Mouse (Mus musculus) ES-E14 (cell line): ENCODE results near the gene Adcy9. TPM values are rescaled to one million over a fixed set of nuclear protein-coding genes. Genes with fewer than 3 reads are reported as not detected.
A peak's percentile ranks its signal among the peaks of the same experiment; 100 is the strongest.
"Not testable (repeated sequence)": the region's sequence is repeated elsewhere in the genome, so short reads cannot be mapped to it uniquely, and the experiment has no call there.

ENCODE experiments used
- DNase-seq: peaks from one replicate; pipeline ENCODE4 v3.0.0-alpha.2; 2013; ENCODE audit warnings: low read depth, low spot score
- H3K27ac ChIP-seq: 2 replicates; pipeline ENCODE4 v1.5.1; 2012; ENCODE audit warnings: low read depth, mild to moderate bottlenecking, low read length, moderate library complexity, mixed read lengths; ENCODE audit not compliant: poor library complexity, insufficient read depth, severe bottlenecking
- H3K36me3 ChIP-seq: 2 replicates; pipeline ENCODE4 v1.6.1; 2012; ENCODE audit warnings: mild to moderate bottlenecking, low read length, moderate library complexity, mixed read lengths; ENCODE audit not compliant: control insufficient read depth, poor library complexity, insufficient read depth, severe bottlenecking
- H3K4me1 ChIP-seq, 2 experiments: fragments of 150-350 bp in 1 of 2; sonication (generic) in 1 of 2; 2 replicates each; pipeline ENCODE4 v1.6.1; 2012; ENCODE audit warnings: low read length in 2 of 2, mild to moderate bottlenecking in 1 of 2, mixed read lengths in 1 of 2; ENCODE audit not compliant: control insufficient read depth in 2 of 2, insufficient read depth in 2 of 2, poor library complexity in 1 of 2
- H3K4me3 ChIP-seq, 2 experiments: fragments of 150-350 bp in 1 of 2; sonication (generic) in 1 of 2; 2 replicates each; pipeline ENCODE4 v1.5.1; 2012; ENCODE audit warnings: low read length in 2 of 2, low read depth in 1 of 2, mild to moderate bottlenecking in 1 of 2, mixed read lengths in 1 of 2; ENCODE audit not compliant: insufficient read depth in 1 of 2, poor library complexity in 1 of 2, severe bottlenecking in 1 of 2
- H3K9ac ChIP-seq: 2 replicates; pipeline ENCODE4 v1.6.1; 2012; ENCODE audit warnings: low read depth, mild to moderate bottlenecking, low read length, mixed read lengths; ENCODE audit not compliant: poor library complexity, insufficient read depth, severe bottlenecking
- H3K9me3 ChIP-seq: fragments of 150-350 bp; sonication (generic); 2 replicates; pipeline ENCODE4 v1.6.1; 2012; ENCODE audit warnings: low read depth, mild to moderate bottlenecking, low read length; ENCODE audit not compliant: control insufficient read depth, insufficient read depth
- CHD2 ChIP-seq: IDR thresholded peaks from 2 replicates; pipeline ENCODE4 v1.6.1; 2014; ENCODE audit warnings: mild to moderate bottlenecking, low read depth, low read length, inconsistent platforms
- HCFC1 ChIP-seq: IDR thresholded peaks from 2 replicates; pipeline ENCODE4 v1.6.1; 2012; ENCODE audit warnings: low read length, inconsistent platforms, borderline replicate concordance; ENCODE audit not compliant: insufficient read depth
- MAFK ChIP-seq: IDR thresholded peaks from 2 replicates; pipeline ENCODE4 v1.6.1; 2014; ENCODE audit warnings: mild to moderate bottlenecking, low read depth, low read length, inconsistent platforms; ENCODE audit not compliant: insufficient read depth
- ZC3H11A ChIP-seq: IDR thresholded peaks from 2 replicates; pipeline ENCODE4 v1.6.1; 2012; ENCODE audit warnings: low read depth, mild to moderate bottlenecking, inconsistent platforms, low read length, borderline replicate concordance
- ZNF384 ChIP-seq: IDR thresholded peaks from 2 replicates; pipeline ENCODE4 v1.6.1; 2012; ENCODE audit warnings: low read depth, low read length, inconsistent platforms
- in situ Hi-C, 2 experiments: fragments of 600-800 bp; cut with MboI; formaldehyde crosslinking; loops; one replicate each; pipeline ENCODE4 v1.15.1; 2025; ENCODE audit warnings: low sequenced_read_pairs in 2 of 2, inconsistent platforms in 1 of 2; ENCODE audit not compliant: unreplicated experiment in 2 of 2
- total RNA-seq: library from RNA; depleted of rRNA; stranded (reverse); fragments of 300-350 nt; gene quantifications from 2 replicates; pipeline ENCODE4 v1.2.3, GENCODE M21; 2012

The Adcy9 gene
- total RNA-seq, 1 experiment: 5.2 TPM

GRCm38 (mm10) chr16:4267453-4267852, 152.8 kb downstream of the Adcy9 start:
- Histone ChIP-seq H3K9me3 (no peaks in the 10 kb centered on the region), H3K4me1 (peaks cover 4 to 6% of the 10 kb centered on the region in 2 experiments; a peak in 3 of 4 replicates), H3K36me3 (no peaks in the 10 kb centered on the region), H3K9ac (peak overlapping the region; percentile 21; the same call in 1 of the 2 replicates), H3K27ac (no peak overlapping the region), H3K4me3 (peak overlapping the region in 1 of 2 experiments; percentile 78; a peak in 1 of 4 replicates)
- DNase-seq: no peak
- in situ Hi-C loops: no loop called here
- TF ChIP-seq ZNF384 (no peak), HCFC1 (no peak), MAFK (no peak), CHD2 (no peak), ZC3H11A (no peak)

DNA sequence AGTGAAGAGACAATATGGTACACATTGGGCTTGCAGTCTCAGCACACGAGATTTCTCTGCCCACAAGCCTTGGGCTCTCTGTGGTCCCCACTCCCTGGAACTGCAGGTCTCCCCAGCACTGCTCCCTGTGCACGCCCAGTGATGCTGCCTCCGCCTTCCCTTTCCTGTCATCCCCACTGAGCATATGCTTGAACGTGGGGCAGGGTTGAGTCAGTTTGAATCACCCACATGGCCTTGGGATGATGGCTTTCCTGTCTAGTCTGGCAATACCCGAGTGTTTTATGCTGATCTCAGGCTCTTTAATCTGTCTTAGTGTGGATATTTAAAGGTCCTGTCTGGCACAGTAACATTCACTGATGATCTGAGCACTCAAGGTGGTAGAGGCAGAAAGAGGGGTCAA, 154.9 kb downstream of the Adcy9 start:
- Histone ChIP-seq H3K4me3 (no peak overlapping the region), H3K4me1 (peaks cover 4% of the 10 kb centered on the region in 2 experiments; a peak in 3 of 4 replicates), H3K9me3 (no peaks in the 10 kb centered on the region), H3K36me3 (no peaks in the 10 kb centered on the region), H3K27ac (no peak overlapping the region), H3K9ac (no peak overlapping the region)
- no peak for DNase-seq
- TF ChIP-seq MAFK (no peak), CHD2 (no peak), ZNF384 (no peak), HCFC1 (no peak)
- in situ Hi-C loops: no loop called here

DNA sequence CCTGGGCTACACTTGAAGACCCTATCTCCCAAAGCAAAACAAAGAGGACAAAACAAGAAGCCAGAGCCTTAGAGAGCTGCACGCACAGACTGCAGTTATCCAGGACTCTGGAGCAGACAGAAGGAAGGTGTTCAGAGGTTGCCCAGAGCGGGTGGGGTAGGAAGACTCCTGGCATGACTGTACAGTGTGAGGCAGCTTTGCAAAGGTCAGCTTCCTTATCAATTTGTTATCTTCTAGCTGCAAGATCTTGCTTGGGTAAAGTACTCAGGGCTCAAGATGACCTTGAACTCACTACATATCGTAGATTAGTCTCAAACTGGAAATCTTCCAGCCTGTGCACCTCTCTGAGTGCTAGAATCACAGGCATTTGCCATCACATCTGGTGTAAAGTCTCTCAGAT, 156.8 kb downstream of the Adcy9 start:
- Histone ChIP-seq H3K9me3 (no peaks in the 10 kb centered on the region), H3K4me1 (peaks cover 4% of the 10 kb centered on the region in 2 experiments; a peak in 3 of 4 replicates), H3K9ac (no peak overlapping the region), H3K36me3 (no peaks in the 10 kb centered on the region), H3K27ac (no peak overlapping the region), H3K4me3 (no peak overlapping the region)
- in situ Hi-C loops: no loop called here
- no peak for TF ChIP-seq ZC3H11A
- TF ChIP-seq MAFK: no peak
- no peak for TF ChIP-seq ZNF384
- TF ChIP-seq CHD2: no peak
- TF ChIP-seq HCFC1: no peak
- no peak for DNase-seq

DNA sequence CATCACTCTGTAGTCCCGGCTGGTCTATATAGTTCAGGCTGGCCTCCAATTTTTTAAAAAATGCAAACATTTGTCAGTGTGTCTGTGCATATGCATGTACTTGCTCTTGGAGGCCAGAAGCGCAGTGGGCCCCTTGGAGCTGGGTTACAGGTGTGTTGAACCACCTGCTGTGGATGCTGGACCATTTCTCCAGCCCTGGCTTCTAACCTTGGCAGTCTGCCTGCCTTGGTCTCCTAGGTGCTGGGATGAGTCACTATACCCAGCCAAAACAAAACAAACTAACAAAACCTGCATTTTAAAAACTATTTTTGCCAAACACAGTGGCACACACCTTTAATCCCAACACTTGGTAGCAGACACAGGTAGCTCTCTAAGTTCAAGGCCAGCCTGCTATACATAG, 162.8 kb downstream of the Adcy9 start:
- no peak for DNase-seq
- H3K9ac ChIP-seq: no peak overlapping the region
- in situ Hi-C loops: no loop called here

GRCm38 (mm10) chr16:4248791-4249190, 171.5 kb downstream of the Adcy9 start:
- no peak for TF ChIP-seq MAFK
- no peak for TF ChIP-seq CHD2
- no peak for TF ChIP-seq ZNF384
- TF ChIP-seq HCFC1: no peak
- no peak for TF ChIP-seq ZC3H11A
- Histone ChIP-seq H3K36me3 (no peaks in the 10 kb centered on the region), H3K9ac (no peak overlapping the region), H3K4me3 (no peak overlapping the region), H3K27ac (no peak overlapping the region), H3K9me3 (peaks cover 2% of the 10 kb centered on the region; the same call in 1 of the 2 replicates), H3K4me1 (no peaks in the 10 kb centered on the region)
- in situ Hi-C loops: no loop called here
- DNase-seq: no peak

More for the DNA sequence above, 162.8 kb downstream of the Adcy9 start:
- Histone ChIP-seq H3K4me1 (no peaks in the 10 kb centered on the region), H3K27ac (no peak overlapping the region), H3K4me3 (no peak overlapping the region), H3K9me3 (no peaks in the 10 kb centered on the region), H3K36me3 (no peaks in the 10 kb centered on the region)
- TF ChIP-seq HCFC1 (no peak), ZC3H11A (no peak), ZNF384 (no peak), CHD2 (no peak), MAFK (no peak)

DNA sequence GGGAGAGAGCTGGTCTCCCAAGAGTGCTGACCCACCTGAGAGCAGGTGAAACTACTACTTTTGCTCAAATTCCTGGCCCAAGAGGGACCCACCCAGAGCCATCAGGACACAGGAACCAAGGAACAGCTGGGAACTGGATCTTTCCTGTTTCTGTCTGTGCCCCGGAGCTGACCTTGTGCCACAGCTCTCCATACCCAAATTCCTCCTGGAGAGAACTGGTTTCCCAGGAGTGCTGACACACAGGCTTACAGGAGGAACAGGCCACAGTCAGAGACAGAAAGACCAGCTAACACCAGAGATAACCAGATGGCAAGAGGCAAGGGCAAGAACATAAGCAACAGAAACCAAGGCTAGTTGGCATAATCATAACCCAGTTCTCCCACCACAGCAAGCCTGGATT, 175.1 kb downstream of the Adcy9 start:
- H3K36me3 ChIP-seq, in situ Hi-C loops, H3K27ac ChIP-seq, H3K4me1 ChIP-seq, DNase-seq, H3K4me3 ChIP-seq, H3K9ac ChIP-seq, H3K9me3 ChIP-seq: not testable (repeated sequence)
